Mouse (Mus musculus): ENCODE measurements at regions not wholly inside any gene's neighbourhood (a gene's known extent, or its start where the extent isn't known, plus 50 kb on each side); places are given as distances from the start of the nearest gene placed in this dataset.

GRCm38 (mm10) chr3:52527781-52528180, 259.6 kb downstream of the Foxo1 start:
- no peak for TF ChIP-seq CTCF (IDR thresholded peaks at IDR 0.05; ENCODE audit: low read depth, low read length)
- no peak for TF ChIP-seq POLR2A (IDR thresholded peaks at IDR 0.05; ENCODE audit: borderline replicate concordance, low read depth, low read length)

Measured in bone marrow macrophage, adult 2 months (primary cell).